Mouse (Mus musculus): Measurements from ENCODE around the gene Ccr1l1. TPM values are rescaled to one million over a fixed set of nuclear protein-coding genes. Genes with fewer than 3 reads are reported as not detected.
"Not testable (repeated sequence)": the region's sequence is repeated elsewhere in the genome, so short reads cannot be mapped to it uniquely, and the experiment has no call there.

The Ccr1l1 gene
- not detected for total RNA-seq (2021)

- intact Hi-C loops (cut with DNase I): no loop called here
- DNase-seq (ENCODE audit: extremely low spot score in 1 of 2, low spot score in 2 of 2): no peak
These were observed at the start of gene Ccr1l1 for GRCm38 (mm10) chr9:123978308-123978707. Ccr1l1 (minus strand) TSS chr9:123978408.

DNA sequence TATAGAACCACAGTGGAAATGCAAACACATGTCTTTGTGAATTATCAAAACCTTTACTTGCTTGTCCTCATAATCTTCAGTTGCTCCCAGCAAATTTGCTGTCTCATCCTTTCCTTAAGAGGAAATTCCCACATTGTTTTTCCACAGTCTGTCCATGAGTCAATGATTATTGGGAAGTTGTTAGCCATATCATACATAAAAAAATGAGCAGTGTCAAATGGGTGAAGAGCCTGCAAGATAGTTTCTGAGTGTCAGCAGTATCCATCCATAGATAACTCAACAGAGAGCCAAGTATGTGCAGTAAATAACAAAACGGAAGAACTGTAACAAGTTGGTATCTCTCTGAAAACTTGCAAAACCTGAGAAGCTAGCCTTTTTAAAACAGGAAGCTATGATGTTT lies 43.5 kb upstream of the Ccr1l1 start, which contains the start of gene Ccr3:
Ccr3 (plus strand) TSS at position 301 of the 400 bp plus-strand sequence.
- no peak for DNase-seq (ENCODE audit: extremely low spot score in 1 of 2, low spot score in 2 of 2)

DNA sequence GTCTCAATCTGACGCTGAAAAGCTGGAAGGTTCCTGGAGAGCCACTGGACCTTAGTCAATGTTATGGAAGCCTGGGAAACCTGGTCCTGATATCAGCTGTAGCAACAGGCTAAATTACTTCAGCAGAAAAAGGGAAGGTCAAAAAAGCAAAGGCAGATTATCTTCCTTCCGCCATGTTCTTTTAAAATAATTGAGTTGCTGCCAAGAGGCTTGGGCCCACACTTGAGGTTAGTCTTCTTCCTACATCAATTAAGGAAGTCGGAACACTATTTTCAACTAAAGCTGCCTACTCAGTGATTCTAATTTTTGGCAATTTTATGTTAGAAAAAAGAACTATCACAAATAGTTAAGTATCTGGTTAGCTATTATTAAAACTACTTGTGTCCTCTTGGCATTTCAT lies 41.7 kb upstream of the Ccr1l1 start:
- intact Hi-C loops (cut with DNase I): no loop called here
- no peak for DNase-seq (ENCODE audit: extremely low spot score in 1 of 2, low spot score in 2 of 2)

More for the DNA sequence above, 43.5 kb upstream of the Ccr1l1 start, which contains the start of gene Ccr3:
- intact Hi-C loops (cut with DNase I): no loop called here

DNA sequence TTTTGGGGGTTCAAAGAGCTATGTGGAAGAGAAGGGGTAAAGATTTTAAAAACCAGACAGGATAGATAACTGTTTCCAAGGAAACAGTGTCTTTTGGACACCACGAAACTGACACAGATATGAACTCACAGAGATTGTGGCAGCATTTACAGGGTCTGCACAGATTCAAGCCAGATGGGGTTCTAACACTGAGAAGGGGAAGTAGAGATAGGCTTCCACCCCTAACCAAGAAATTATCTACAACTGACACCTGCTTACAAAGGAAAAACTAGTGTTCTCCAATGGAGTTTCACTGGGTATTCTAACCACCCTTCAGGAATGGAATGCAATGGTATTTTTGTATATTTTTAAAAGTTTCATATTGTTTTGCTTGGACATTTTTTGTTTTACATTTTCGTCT lies 37.8 kb upstream of the Ccr1l1 start:
- intact Hi-C loops (cut with DNase I): no loop called here
- no peak for DNase-seq (ENCODE audit: extremely low spot score in 1 of 2, low spot score in 2 of 2)

GRCm38 (mm10) chr9:124014985-124015652 lies 36.9 kb upstream of the Ccr1l1 start:
- no peak for DNase-seq (ENCODE audit: extremely low spot score in 1 of 2, low spot score in 2 of 2)
- intact Hi-C loops (cut with DNase I): no loop called here

GRCm38 (mm10) chr9:124013270-124013669 lies 35.1 kb upstream of the Ccr1l1 start:
- intact Hi-C loops (cut with DNase I): no loop called here
- no peak for DNase-seq (ENCODE audit: extremely low spot score in 1 of 2, low spot score in 2 of 2)

- intact Hi-C loops (cut with DNase I): no loop called here
- DNase-seq (ENCODE audit: extremely low spot score in 1 of 2, low spot score in 2 of 2): no peak
These were observed 34.5 kb upstream of the Ccr1l1 start for GRCm38 (mm10) chr9:124012691-124013090.

GRCm38 (mm10) chr9:123999784-124000183 lies 21.6 kb upstream of the Ccr1l1 start:
- DNase-seq (ENCODE audit: extremely low spot score in 1 of 2, low spot score in 2 of 2): no peak
- intact Hi-C loops (cut with DNase I): no loop called here

GRCm38 (mm10) chr9:123997719-123998118 lies 19.5 kb upstream of the Ccr1l1 start:
- intact Hi-C loops (cut with DNase I): no loop called here
- DNase-seq (ENCODE audit: extremely low spot score in 1 of 2, low spot score in 2 of 2): no peak

DNA sequence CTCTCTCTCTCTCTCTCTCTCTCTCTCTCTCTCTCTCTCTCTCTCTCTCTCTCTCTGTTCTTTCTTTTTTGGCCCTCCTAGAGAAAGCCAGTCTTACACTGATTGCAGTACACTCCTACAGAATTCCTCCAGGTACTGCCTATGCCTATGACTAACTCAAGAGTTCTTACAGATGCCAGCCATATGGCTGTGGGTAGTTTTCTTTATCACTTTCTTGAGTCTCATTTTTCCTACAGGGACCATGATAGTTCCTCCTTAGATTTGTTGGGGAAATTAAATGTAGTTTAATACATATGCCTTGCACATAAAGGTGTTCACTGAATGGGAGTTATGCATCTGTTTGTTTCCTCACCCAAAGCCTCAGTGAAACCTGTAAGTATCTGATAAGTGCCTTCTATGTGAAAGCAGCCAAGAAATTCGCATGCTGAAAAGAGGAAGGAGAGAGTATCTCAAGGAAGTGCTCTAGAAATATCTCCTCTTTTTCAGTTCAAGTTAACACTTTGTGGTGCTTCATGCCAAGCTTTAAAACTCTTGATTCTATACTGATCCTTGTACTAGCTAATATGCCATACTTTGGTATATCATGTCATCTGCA lies 13.2 kb upstream of the Ccr1l1 start:
- intact Hi-C loops (cut with DNase I): loop anchor here (5.0 kb wide), 1 partner anchor 136 kb away; no protein-coding TSS in a partner anchor
- no peak for DNase-seq (ENCODE audit: extremely low spot score in 1 of 2, low spot score in 2 of 2)

DNA sequence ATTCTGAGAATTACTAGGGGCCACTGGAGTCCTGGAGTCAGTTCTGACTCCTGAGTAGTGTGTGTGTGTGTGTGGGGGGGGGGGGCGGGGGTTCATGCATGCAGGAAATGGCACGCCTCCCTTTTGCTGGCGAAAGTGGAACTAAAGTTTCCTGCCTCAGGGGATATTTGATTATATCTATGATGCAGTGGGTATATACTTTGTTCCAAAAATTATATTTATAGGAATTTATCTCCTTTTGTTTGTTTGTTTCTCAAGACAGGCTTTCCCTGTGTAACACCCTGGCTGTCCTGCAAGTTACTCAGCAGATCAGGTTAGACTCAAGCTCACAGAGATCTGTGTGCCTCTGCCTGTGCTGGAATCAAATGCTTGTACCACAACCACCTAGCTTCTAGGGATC lies 11.5 kb upstream of the Ccr1l1 start:
- intact Hi-C loops (cut with DNase I): loop anchor here (5.0 kb wide), 1 partner anchor 138 kb away; no protein-coding TSS in a partner anchor
- DNase-seq (ENCODE audit: extremely low spot score in 1 of 2, low spot score in 2 of 2): no peak

DNA sequence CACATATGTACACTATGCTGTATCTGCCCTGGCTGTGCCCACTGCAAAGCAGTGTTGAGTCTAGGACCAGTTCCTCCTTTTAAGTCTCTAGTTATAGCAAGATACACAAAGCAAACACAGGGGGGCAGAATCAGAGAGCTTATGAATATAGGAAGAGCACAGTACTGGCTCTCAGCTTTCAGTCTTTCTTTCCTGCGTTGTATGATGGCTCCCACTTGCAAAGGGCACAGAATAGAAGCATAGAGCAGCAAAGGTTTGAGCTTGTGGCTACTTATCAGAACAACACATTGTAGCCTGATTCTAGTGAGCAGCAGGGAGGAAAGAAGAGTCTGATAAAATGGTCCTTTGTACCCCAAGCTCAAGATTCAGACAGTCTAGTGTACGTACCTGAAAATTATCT lies 8.0 kb upstream of the Ccr1l1 start:
- peak; percentile 15 to 31 for DNase-seq (ENCODE audit: extremely low spot score in 1 of 2, low spot score in 2 of 2)
- intact Hi-C loops (cut with DNase I): no loop called here

DNA sequence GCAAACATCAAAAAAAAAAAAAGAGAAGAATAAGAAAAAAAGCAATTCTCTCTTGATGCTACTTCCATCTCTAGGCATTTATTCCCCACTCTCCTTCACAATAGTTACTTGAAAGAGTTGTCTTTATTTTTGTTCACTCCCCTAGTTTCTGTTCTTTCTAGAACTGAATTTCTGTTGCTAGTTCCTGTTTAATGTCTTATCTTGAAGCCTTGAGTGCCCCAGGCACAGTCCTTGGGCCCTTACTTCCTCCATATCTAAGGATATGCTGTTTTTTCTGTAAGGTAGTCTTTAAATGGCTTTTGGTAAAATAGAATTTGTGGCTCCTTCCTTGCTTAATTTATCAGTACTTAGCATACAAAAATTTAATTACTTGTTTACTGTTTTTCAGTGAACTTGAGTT lies 6.7 kb upstream of the Ccr1l1 start:
- intact Hi-C loops (cut with DNase I): no loop called here
- DNase-seq (ENCODE audit: extremely low spot score in 1 of 2, low spot score in 2 of 2): no peak

- intact Hi-C loops (cut with DNase I): no loop called here
- DNase-seq (ENCODE audit: extremely low spot score in 1 of 2, low spot score in 2 of 2): no peak
These were observed 4.5 kb upstream of the Ccr1l1 start for GRCm38 (mm10) chr9:123982720-123983119.

- intact Hi-C loops (cut with DNase I): no loop called here
- no peak for DNase-seq (ENCODE audit: extremely low spot score in 1 of 2, low spot score in 2 of 2)
These were observed 3.7 kb upstream of the Ccr1l1 start for GRCm38 (mm10) chr9:123981909-123982308.

DNA sequence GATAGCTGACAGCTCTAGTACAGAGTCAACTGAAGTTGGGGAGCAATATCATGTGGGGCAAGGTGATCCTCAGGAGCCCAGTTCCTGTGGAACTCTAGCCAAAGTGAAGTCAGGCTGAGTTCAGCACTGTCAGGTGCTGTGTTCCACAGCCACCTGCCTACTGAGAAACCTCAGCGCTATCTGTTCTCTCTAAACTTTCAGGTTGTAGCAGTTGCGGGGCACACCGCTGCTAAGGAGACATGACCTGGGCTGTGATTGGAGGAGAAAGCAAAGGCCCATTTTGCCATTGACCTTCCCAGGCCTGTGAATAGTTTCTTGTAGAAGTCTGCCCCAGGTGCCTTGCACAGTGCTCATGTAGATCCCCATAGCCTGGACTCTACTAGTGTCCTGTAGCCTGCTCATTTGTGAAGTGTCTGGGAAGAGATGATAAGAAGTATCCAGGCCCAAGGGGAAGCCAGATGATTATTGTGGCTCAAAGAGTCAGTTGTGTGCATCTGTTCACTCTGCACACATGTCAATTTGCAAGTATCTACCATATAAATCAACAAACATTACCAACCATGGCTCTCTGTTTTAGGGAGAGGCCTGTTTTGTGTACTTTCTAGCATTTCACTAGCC lies 2.8 kb upstream of the Ccr1l1 start:
- DNase-seq (ENCODE audit: extremely low spot score in 1 of 2, low spot score in 2 of 2); intact Hi-C loops (cut with DNase I): not testable (repeated sequence)

DNA sequence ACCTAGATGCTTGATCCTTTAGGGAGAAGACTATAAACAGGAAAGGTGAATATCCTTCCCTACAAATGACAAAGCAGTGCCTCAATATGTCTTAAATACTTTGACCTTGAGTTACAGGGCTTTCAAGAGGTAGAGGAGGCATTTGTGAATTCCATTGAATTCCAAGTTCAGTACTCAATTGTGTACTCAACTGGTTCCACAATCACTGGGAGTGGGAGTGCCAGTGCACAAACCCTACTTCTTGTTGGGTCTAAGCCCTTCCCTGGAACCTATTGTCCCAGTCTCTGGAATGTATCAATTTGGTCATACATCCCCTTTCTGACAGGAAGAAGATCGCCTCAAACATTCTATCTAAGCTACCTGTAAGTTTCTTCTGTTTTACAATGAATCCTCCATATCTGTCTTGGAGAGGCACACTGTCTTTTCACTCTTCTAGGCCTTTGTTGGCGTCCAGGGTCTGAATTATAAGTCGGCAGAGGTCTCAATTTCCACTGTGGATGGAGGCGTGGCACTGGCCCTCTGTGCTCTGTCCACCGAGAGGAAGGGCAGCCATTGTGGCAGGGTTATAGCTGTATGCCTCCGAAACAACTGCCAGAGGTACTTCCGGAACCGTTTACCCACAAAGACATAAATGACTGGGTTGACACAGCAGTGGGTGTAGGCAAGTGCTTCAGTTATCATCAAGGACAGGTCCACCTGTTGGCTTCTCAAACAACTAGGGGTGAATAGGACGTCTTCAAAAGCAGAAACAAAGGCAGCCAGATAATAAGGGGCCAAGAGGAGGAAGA lies 1.1 kb downstream of the Ccr1l1 start:
- no peak for DNase-seq (ENCODE audit: extremely low spot score in 1 of 2, low spot score in 2 of 2)
- intact Hi-C loops (cut with DNase I): no loop called here

GRCm38 (mm10) chr9:123975630-123976029 lies 2.6 kb downstream of the Ccr1l1 start:
- intact Hi-C loops (cut with DNase I): no loop called here
- no peak for DNase-seq (ENCODE audit: extremely low spot score in 1 of 2, low spot score in 2 of 2)

DNA sequence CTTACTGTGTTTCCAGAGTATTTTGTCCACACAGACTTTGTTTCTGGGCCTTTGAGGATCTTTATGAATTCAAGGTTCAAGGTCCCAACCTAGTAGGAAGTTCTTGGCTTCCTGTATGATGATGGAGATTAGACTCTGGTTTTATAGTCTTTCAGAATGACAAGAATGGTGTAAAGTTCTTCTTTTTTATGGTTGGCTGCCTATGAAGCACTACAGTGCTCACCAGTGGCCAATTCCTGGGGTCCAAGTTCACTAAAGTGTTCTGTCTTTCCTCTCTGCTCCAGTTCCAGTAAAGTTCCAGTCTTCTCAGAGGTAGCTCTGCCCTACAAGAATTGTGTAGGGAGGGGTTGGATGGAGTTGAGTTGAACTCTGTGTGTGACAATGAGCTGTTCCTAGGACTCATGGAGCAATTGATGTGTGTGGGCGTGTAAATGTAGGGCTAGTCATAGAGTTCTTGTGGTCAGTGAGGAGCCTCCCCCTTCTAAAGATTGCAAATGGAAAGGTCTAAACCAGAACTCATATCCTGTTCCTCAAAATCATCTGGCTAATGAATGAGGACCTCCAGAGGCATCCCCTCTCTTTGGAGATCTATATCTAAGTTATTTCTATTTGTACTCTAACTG lies 9.8 kb downstream of the Ccr1l1 start, which contains the start of gene Ccr1:
Ccr1 (minus strand) TSS at position 403 of the 623 bp plus-strand sequence.
- intact Hi-C loops (cut with DNase I): no loop called here
- DNase-seq (ENCODE audit: extremely low spot score in 1 of 2, low spot score in 2 of 2): no peak

All from left cerebral cortex, postnatal 10 days (tissue).